Mouse (Mus musculus): ENCODE data around the gene Chadl. TPM values are rescaled to one million over a fixed set of nuclear protein-coding genes. Genes with fewer than 3 reads are reported as not detected.

Chadl gene
- polyA plus RNA-seq, 1 experiment from 2014 or later = 1.5 TPM

DNA sequence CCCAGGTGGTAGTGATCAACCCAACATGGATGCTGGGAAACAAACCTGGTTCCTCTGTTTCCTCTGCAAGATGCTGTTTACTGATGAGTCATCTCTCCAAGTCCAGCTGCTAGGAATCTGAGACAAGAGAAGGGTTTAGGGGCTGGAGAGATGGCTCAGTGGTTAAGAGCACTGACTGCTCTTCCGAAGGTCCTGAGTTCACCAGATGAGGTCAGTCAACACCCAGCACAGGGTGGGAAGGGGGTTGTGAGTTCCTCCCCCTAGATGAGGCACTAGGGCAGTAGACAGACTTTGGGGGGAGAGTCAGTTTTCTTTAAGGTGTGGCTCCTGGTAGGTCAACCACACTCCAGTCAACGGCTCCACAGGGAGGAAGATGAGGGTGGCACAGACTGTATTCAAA is 35.4 kb downstream of the Chadl start:
- Histone ChIP-seq H3K4me3 (ENCODE audit: low read depth, low read length) (no peak overlapping the region), H3K36me3 (ENCODE audit: control insufficient read depth, insufficient read depth, low read length) (peaks cover under 1% of the 10 kb centered on the region; the same call in 1 of the 2 replicates), H3K4me2 (no peak overlapping the region), H3K9me3 (replicated peaks; ENCODE audit: control insufficient read depth, low read length) (no peaks in the 10 kb centered on the region), H3K27ac (ENCODE audit: low read depth, low read length) (no peak overlapping the region), H3K4me1 (ENCODE audit: control insufficient read depth, insufficient read depth, low read length) (peaks cover 5% of the 10 kb centered on the region; the same call in 1 of the 2 replicates), H3K27me3 (ENCODE audit: control insufficient read depth, insufficient read depth, low read length) (no peaks in the 10 kb centered on the region), H3K9ac (ENCODE audit: low read depth, low read length) (no peak overlapping the region)
- no peak for ATAC-seq (replicated peaks; ENCODE audit: insufficient number of reproducible peaks, low FRiP score, low TSS enrichment)
- 79% methylated on average over 2 of the region's 2 CpGs for WGBS (ENCODE audit: insufficient replicate concordance)

DNA sequence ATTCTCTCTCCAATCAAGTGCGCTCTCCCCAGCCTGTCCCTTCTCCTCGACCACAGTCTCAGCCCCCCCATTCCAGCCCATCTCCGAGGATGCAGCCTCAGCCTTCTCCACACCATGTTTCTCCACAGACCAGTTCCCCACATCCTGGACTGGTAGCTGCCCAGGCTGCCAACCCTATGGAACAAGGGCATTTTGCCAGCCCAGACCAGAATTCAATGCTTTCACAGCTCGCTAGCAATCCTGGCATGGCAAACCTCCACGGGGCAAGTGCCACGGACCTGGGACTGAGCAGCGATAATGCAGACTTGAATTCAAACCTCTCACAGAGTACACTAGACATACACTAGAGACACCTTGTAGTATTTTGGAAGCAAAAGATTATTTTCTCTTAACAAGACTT is 46.5 kb downstream of the Chadl start:
- no peak overlapping the region for H3K4me2 ChIP-seq
- H3K9ac ChIP-seq (ENCODE audit: low read depth, low read length) = no peak overlapping the region
- no peaks in the 10 kb centered on the region for H3K4me1 ChIP-seq (ENCODE audit: control insufficient read depth, insufficient read depth, low read length)
- ATAC-seq (replicated peaks; ENCODE audit: insufficient number of reproducible peaks, low FRiP score, low TSS enrichment) = no peak
- H3K36me3 ChIP-seq (ENCODE audit: control insufficient read depth, insufficient read depth, low read length) = peaks cover 43% of the 10 kb centered on the region
- no peaks in the 10 kb centered on the region for H3K27me3 ChIP-seq (ENCODE audit: control insufficient read depth, insufficient read depth, low read length)
- 90% methylated on average over 7 of the region's 7 CpGs for WGBS (ENCODE audit: insufficient replicate concordance)
- H3K4me3 ChIP-seq (ENCODE audit: low read depth, low read length) = no peak overlapping the region
- no peak overlapping the region for H3K27ac ChIP-seq (ENCODE audit: low read depth, low read length)
- H3K9me3 ChIP-seq (replicated peaks; ENCODE audit: control insufficient read depth, low read length) = no peaks in the 10 kb centered on the region

DNA sequence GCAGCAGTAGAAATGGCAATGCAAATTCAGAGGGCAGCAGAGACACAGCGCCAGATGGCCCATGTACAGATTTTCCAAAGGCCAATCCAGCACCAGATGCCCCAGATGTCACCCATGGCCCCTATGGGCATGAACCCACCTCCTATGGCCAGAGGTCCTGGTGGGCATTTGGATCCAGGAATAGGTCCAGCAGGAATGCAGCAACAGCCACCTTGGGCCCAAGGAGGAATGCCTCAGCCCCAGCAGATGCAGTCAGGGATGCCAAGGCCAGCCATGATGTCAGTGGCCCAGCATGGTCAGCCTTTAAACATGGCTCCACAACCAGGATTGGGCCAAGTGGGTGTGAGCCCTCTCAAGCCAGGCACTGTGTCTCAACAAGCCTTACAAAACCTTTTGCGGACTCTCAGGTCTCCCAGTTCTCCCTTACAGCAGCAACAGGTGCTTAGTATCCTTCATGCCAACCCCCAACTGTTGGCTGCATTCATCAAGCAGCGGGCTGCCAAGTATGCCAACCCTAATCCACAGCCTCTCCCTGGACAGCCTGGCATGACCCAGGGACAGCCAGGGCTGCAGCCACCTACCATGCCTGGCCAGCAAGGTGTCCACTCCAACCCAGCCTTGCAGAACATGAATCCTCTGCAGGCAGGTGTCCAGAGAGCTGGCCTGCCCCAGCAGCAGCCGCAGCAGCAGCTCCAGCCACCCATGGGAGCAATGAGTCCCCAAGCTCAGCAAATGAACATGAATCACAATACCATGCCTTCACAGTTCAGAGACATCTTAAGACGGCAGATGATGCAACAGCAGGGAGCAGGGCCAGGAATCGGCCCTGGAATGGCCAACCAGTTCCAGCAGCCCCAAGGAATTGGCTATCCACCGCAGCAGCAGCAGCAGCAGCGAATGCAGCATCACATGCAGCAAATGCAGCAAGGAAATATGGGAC is 47.3 kb downstream of the Chadl start:
- ATAC-seq (replicated peaks; ENCODE audit: insufficient number of reproducible peaks, low FRiP score, low TSS enrichment) = no peak
- Histone ChIP-seq H3K27ac (ENCODE audit: low read depth, low read length) (no peak overlapping the region), H3K27me3 (ENCODE audit: control insufficient read depth, insufficient read depth, low read length) (no peaks in the 10 kb centered on the region), H3K4me3 (ENCODE audit: low read depth, low read length) (no peak overlapping the region), H3K4me1 (ENCODE audit: control insufficient read depth, insufficient read depth, low read length) (no peaks in the 10 kb centered on the region), H3K9me3 (replicated peaks; ENCODE audit: control insufficient read depth, low read length) (no peaks in the 10 kb centered on the region), H3K4me2 (no peak overlapping the region), H3K36me3 (ENCODE audit: control insufficient read depth, insufficient read depth, low read length) (peaks cover 48% of the 10 kb centered on the region), H3K9ac (ENCODE audit: low read depth, low read length) (no peak overlapping the region)
- 95% methylated on average over 8 of the region's 8 CpGs for WGBS (ENCODE audit: insufficient replicate concordance)

Other genes starting within 250 kb of the Chadl start
- gene Rbx1, start 231.0 kb downstream of the Chadl start, polyA plus RNA-seq (2014; fragmentation: Nextera tagmentation; extraction: Ambion mirVana) = 397 and 442 TPM in 2 replicates
- gene Ep300, start 111.9 kb downstream of the Chadl start, polyA plus RNA-seq (2014; fragmentation: Nextera tagmentation; extraction: Ambion mirVana) = 21.4 and 26.9 TPM in 2 replicates
- 17.2 and 17.7 TPM in 2 replicates for gene L3mbtl2, start 33.4 kb downstream of the Chadl start, polyA plus RNA-seq (2014; fragmentation: Nextera tagmentation; extraction: Ambion mirVana)
- gene Zc3h7b, start 47.8 kb upstream of the Chadl start, polyA plus RNA-seq (2014; fragmentation: Nextera tagmentation; extraction: Ambion mirVana) = 26.9 and 36.8 TPM in 2 replicates
- gene Rangap1, start 48.2 kb upstream of the Chadl start, polyA plus RNA-seq (2014; fragmentation: Nextera tagmentation; extraction: Ambion mirVana) = 96.3 and 105 TPM in 2 replicates
- gene Tef, start 105.1 kb upstream of the Chadl start, polyA plus RNA-seq (2014; fragmentation: Nextera tagmentation; extraction: Ambion mirVana) = 15.0 and 16.3 TPM in 2 replicates
- 9.9 and 12.1 TPM in 2 replicates for gene Tob2, start 161.5 kb upstream of the Chadl start, polyA plus RNA-seq (2014; fragmentation: Nextera tagmentation; extraction: Ambion mirVana)
- 119 and 131 TPM in 2 replicates for gene Phf5a, start 174.6 kb upstream of the Chadl start, polyA plus RNA-seq (2014; fragmentation: Nextera tagmentation; extraction: Ambion mirVana)
- gene Aco2, start 175.0 kb upstream of the Chadl start, polyA plus RNA-seq (2014; fragmentation: Nextera tagmentation; extraction: Ambion mirVana) = 398 and 483 TPM in 2 replicates
- gene Polr3h, start 229.0 kb upstream of the Chadl start, polyA plus RNA-seq (2014; fragmentation: Nextera tagmentation; extraction: Ambion mirVana) = 120 and 121 TPM in 2 replicates
- gene Csdc2, start 239.5 kb upstream of the Chadl start, polyA plus RNA-seq (2014; fragmentation: Nextera tagmentation; extraction: Ambion mirVana) = 6.7 and 6.8 TPM in 2 replicates

Data from heart, embryonic 11.5 days (tissue).